Mouse (Mus musculus): ENCODE measurements around the gene Flrt1.

- TF ChIP-seq CTCF (IDR thresholded peaks at IDR 0.05; ENCODE audit: low read depth, low read length): no peak
- no peak for TF ChIP-seq POLR2A (IDR thresholded peaks at IDR 0.05; ENCODE audit: borderline replicate concordance, low read depth, low read length)
Observed at GRCm38 (mm10) chr19:7116038-7116731, 10.7 kb upstream of the Flrt1 start.

Data from bone marrow macrophage, adult 2 months (primary cell).